Mouse (Mus musculus) C2C12 (cell line): ENCODE results near the gene Rnd1.
A peak's percentile ranks its signal among the peaks of the same experiment; 100 is the strongest.

Experiments used
- CEBPB ChIP-seq: IDR thresholded peaks from one replicate; pipeline ENCODE4 v1.6.1; 2011; ENCODE audit warnings: low read depth, mild to moderate bottlenecking, control low read depth, moderate library complexity
- CTCF ChIP-seq: IDR thresholded peaks from one replicate; pipeline ENCODE4 v1.5.1; 2011; ENCODE audit not compliant: control insufficient read depth, insufficient read depth, insufficient read length
- FOSL1 ChIP-seq: IDR thresholded peaks from one replicate; pipeline ENCODE4 v1.8.0; 2011; ENCODE audit warnings: mild to moderate bottlenecking, low read length; ENCODE audit not compliant: poor library complexity, insufficient read depth, severe bottlenecking
- MAX ChIP-seq: IDR thresholded peaks from one replicate; pipeline ENCODE4 v1.6.1; 2011; ENCODE audit warnings: mild to moderate bottlenecking, control low read depth
- MYOD1 ChIP-seq: IDR thresholded peaks from one replicate; pipeline ENCODE4 v1.6.1; 2011; ENCODE audit warnings: low read depth; ENCODE audit not compliant: control insufficient read depth, insufficient read length
- USF1 ChIP-seq: IDR thresholded peaks from one replicate; pipeline ENCODE4 v1.6.1; 2011; ENCODE audit warnings: low read depth, mild to moderate bottlenecking, control low read depth, moderate library complexity

DNA sequence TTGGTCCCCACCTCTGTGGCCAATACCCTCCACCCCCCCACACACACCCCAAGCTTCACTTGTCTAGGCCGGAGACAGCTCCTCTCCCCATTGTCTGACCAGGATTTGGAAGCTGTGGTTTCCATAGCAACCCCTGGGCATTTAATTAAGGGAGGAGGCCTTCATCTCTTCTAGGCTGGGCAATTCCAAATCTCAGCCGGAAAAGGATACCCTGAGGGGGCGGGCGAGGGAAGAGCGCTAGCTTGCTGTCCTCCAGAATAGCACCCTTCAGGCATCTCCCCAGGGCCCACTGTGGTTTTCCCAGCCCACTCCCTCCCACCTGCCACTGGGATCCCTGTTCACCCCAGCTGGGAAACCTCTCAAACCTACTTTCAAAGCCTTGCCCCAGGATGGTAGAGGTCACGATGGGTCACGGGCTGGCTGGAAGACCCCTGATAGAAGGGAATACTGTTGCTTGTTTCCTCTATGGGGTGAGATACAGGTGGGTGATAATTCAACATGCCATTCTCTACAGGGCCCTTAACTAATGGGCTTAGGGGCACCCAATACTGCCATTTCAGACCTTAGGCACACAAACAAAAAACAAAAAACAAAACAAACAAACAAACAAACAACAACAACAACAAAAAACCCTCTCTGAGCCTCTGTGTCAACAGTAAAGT is 14.4 kb upstream of the Rnd1 start:
- no peak for TF ChIP-seq CTCF
- peak; percentile 19 for TF ChIP-seq MYOD1
- no peak for TF ChIP-seq CEBPB
- no peak for TF ChIP-seq MAX
- TF ChIP-seq USF1 = no peak
- no peak for TF ChIP-seq FOSL1
